40 mouse cellular contexts compared by ENCODE assay signal in genomic region chr11:52196496-52197023, GRCm38 (mm10). TPM values are rescaled to one million over a fixed set of nuclear protein-coding genes. Genes with fewer than 3 reads are reported as not detected.
"Had no signal": no experiment of that assay in that cellular context is flagged by ENCODE, and none has a peak within 500 bp of the region (broad histone marks: within the 10 kb centered on the region; RNA-seq: fewer than 3 reads in every experiment).

No protein-coding gene starts in this region.

RNA-seq across cellular contexts. Expression of gene Olfr1371, which starts 17.2 kb away (rescaled TPM):
- total RNA-seq: left cerebral cortex, adult 8-10 months; left cerebral cortex, postnatal 10 days; left cerebral cortex, postnatal 14 days; left cerebral cortex, postnatal 25 days; left cerebral cortex, postnatal 36 days; left cerebral cortex, postnatal 4 days; megakaryocyte, adult 5-6 weeks; megakaryocyte-erythroid progenitor cell, adult 5-6 weeks; midbrain, postnatal 0 days; monocyte, adult 5-6 weeks had no signal
- polyA plus RNA-seq: limb, embryonic 10.5 days; limb, embryonic 11.5 days; limb, embryonic 12.5 days; limb, embryonic 13.5 days; limb, embryonic 14.5 days; limb, embryonic 15.5 days; liver, adult 2 months; liver, embryonic 11.5 days; liver, embryonic 12.5 days; liver, embryonic 13.5 days; liver, embryonic 14.5 days; liver, embryonic 15.5 days; liver, embryonic 16.5 days; liver, postnatal 0 days; lung, adult 2 months; lung, embryonic 14.5 days; lung, embryonic 15.5 days; lung, embryonic 16.5 days; lung, postnatal 0 days; macrophage; midbrain, embryonic 10.5 days; midbrain, embryonic 11.5 days; midbrain, embryonic 12.5 days; midbrain, embryonic 13.5 days; midbrain, embryonic 14.5 days; midbrain, embryonic 15.5 days; midbrain, embryonic 16.5 days; midbrain, postnatal 0 days; myocyte; neural tube, embryonic 11.5 days; neural tube, embryonic 12.5 days had no signal

RNA-seq across cellular contexts. Expression of gene Olfr1373, which starts 51.2 kb away (rescaled TPM):
- total RNA-seq: left cerebral cortex, adult 8-10 months; left cerebral cortex, postnatal 10 days; left cerebral cortex, postnatal 14 days; left cerebral cortex, postnatal 25 days; left cerebral cortex, postnatal 36 days; left cerebral cortex, postnatal 4 days; liver, adult 2 months; megakaryocyte-erythroid progenitor cell, adult 5-6 weeks; midbrain, postnatal 0 days; monocyte, adult 5-6 weeks had no signal
- polyA plus RNA-seq: limb, embryonic 10.5 days; limb, embryonic 11.5 days; limb, embryonic 12.5 days; limb, embryonic 13.5 days; limb, embryonic 14.5 days; limb, embryonic 15.5 days; liver, adult 2 months; liver, embryonic 11.5 days; liver, embryonic 12.5 days; liver, embryonic 13.5 days; liver, embryonic 14.5 days; liver, embryonic 15.5 days; liver, embryonic 16.5 days; liver, postnatal 0 days; lung, adult 2 months; lung, embryonic 14.5 days; lung, embryonic 15.5 days; lung, embryonic 16.5 days; lung, postnatal 0 days; macrophage; midbrain, embryonic 10.5 days; midbrain, embryonic 11.5 days; midbrain, embryonic 12.5 days; midbrain, embryonic 13.5 days; midbrain, embryonic 14.5 days; midbrain, embryonic 15.5 days; midbrain, embryonic 16.5 days; midbrain, postnatal 0 days; myocyte; neural tube, embryonic 11.5 days; neural tube, embryonic 12.5 days had no signal
